Mouse (Mus musculus) thymus, adult 2 months (tissue): Measurements from ENCODE around the gene Olfr521.

Source experiments
- CTCF ChIP-seq: fragments of 200-500 bp; IDR thresholded peaks from 2 replicates; pipeline ENCODE4 v1.5.1; 2012; ENCODE audit warnings: mild to moderate bottlenecking, control low read depth, low read length, moderate library complexity, borderline replicate concordance; ENCODE audit not compliant: control insufficient read depth, poor library complexity, insufficient read depth; ENCODE audit errors: extremely low read depth
- POLR2A ChIP-seq: fragments of 200-500 bp; IDR thresholded peaks from 2 replicates; pipeline ENCODE4 v1.6.1; 2012; ENCODE audit warnings: mild to moderate bottlenecking, low read length, control low read depth, moderate library complexity; ENCODE audit not compliant: control insufficient read depth, poor library complexity, insufficient read depth; ENCODE audit errors: extremely low read depth

- TF ChIP-seq CTCF, result no peak
- no peak for TF ChIP-seq POLR2A
These were observed 47.5 kb downstream of the Olfr521 start for GRCm38 (mm10) chr7:99810814-99811213.
